Mouse (Mus musculus) hindlimb bud, embryonic 11.5 days (tissue): Measurements from ENCODE around the gene Ahsg.

ENCODE experiments used
- DNase-seq: peaks from one replicate; pipeline ENCODE4 v3.0.0-alpha.2; 2012; ENCODE audit warnings: low read depth, low spot score; ENCODE audit errors: extremely low spot score

Ahsg gene

DNA sequence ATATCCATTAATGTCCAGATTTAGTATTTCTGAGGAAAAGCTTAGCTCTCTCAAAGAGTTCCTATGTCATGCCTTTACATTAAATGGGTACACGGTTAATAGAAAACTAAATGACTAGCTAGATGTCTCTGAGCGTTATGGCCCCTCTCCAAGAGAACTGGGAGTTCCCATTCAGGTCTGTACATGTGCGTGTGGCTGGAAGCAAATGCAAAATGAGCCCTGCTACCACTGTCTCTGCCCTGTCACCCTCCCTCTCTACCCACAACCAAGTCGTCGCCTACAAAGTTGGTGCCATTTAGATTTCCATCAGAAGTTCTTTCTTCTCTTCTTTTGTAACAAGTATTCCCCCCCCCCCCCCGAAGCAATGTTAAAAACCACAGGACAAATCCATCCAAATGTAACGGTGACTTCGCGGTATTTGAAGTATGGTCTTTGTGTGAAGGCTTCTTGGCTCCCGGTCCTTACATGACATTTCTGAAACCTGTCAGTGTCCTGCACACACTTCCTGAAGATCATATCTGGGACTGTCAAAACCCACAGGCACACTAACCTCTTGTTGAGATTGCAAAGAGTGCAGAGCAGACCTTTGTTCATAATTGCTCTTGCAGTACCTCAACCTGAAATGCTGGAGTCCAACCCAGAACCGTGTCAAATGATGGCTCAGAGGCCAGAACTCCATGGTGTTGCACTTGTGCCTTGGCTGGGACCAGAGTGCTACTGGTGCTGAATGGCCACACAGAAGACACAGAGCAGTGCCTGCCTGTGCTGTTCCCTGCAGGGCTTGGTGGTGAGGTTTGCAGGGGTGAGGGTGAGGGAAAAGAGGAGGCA, at the start of gene Ahsg:
Gene Ahsg, plus strand, starts transcription at position 595 of the 828 bp plus-strand sequence.
- no peak for DNase-seq

DNA sequence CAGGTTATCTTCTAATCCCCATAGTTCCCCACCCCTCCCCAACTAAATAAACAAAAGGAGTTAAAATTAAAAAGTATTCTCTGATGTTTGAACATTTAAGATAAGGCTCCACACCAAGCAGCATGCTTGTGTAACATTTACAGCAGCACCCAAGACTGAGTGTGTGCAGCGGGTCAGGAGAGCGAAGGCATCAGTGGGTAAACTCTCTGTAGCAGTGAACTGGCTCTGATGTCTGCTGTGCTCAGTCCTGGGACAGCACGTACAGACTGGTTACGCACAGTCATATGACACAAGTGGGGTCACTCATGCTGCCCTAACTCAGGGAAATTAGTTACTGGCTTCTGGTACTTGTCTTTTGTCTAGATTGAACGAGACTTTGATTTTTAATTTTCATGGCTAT, 48.2 kb upstream of the Ahsg start:
- DNase-seq: no peak

DNA sequence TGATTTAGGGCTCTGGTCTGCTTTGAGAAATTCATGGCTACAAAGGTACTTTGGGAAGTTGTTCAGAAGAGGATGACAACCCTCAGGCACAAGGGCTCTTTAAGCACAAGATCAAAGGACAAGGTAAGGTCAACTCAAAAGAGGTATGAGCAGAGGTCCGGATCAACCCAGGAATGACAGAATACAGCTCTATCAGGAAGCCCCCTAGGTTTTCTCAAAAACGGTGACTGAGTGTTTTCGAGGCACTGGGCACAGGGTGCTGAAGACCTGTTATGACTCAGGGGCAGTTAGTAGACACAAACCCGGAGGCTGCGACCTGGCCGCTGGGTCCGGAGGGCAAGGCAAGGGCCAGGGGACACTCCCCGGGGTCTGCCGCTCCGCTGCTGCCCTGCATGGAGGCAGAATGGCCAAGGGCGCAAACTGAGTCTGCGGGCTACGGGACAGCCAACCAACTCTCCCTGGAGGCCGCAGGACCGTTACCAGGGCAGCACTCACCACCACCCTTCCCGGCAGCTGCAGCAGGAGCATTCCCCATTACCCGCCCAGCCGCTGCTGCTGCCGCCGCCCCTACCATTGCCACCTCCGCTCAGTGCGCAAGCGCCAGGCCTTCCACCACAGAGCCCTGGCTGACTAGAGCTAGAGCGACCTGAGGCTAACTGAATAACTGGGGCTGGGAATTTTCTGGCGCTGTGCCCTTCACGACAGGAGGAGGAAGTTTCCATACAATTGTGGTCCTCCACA, 46.8 kb upstream of the Ahsg start:
- peak; percentile 33 for DNase-seq

DNA sequence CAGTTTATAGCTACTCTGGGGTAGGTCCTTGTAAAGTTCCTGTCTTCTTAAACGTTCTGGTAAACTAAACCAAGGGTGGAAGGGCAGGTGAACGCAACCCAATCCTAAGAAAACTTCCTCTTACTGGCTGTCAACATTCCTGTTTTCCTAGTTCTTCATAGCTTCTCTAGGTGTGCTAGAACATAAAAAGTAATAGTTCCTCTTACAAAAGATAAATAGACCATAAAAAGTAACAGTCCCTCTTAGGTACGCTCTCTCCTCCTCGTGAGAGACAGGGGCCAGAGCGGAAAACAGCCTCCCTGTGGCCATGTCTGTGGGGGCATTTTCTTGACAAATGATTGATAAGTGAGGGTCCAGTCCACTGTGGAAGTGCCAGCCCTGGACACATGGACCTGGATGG, 46.2 kb upstream of the Ahsg start:
- DNase-seq: no peak

DNA sequence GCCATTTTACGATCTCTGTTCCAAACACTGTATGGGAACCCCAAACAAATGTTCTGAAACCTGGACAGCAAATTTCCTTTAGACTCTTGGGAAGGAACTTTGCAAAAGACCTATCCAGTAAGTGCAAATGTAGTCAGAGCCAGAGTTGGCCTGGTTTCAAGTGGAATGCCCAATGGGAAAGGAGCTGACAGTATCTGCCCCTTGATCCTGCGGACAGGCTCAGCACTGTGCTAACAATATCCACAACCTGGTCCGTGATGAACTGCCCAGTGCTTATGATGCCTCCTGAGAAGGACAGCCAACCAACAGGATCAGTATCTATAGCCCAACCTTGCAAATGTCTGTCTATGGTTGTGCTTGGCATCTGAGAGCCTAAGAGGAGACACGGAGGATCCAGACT, 45.6 kb upstream of the Ahsg start:
- DNase-seq: no peak

DNA sequence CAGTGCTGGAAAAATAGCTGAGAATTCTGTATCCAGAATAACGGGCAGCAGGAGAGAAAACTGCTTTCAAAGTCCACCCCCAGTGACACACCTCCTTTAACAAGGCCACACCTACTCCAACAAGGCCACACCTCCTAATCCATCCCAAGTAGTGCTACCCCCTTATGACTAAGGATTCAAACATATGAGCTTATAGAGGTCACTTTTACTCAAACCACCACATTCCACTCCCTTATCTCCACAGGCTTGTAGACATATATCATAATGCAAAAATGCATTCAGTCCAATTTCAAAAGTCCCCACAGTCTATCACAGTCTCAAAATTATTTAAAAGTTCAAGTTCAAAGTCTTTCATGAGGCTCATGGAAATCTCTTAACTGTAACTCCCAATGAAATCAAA, 43.4 kb upstream of the Ahsg start:
- no peak for DNase-seq

DNA sequence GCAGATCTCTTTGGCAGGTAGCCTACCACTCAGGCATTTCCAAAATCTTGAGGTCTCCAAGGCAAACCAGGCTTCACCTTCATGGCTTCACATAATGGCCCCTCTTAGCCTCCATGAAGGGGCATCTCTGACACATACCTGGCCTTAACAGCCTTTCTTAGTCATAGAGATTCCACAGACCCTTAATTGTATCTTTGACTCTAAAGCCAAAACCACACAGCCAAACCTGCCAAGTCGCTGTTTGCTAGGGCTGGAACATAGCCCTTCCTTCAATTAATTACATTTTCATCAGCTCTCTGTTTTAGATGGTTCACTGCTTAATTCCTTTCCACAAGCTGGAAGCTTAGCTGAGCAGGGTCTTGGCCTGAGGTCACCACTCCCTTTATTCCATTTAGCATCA, 42.7 kb upstream of the Ahsg start:
- no peak for DNase-seq

DNA sequence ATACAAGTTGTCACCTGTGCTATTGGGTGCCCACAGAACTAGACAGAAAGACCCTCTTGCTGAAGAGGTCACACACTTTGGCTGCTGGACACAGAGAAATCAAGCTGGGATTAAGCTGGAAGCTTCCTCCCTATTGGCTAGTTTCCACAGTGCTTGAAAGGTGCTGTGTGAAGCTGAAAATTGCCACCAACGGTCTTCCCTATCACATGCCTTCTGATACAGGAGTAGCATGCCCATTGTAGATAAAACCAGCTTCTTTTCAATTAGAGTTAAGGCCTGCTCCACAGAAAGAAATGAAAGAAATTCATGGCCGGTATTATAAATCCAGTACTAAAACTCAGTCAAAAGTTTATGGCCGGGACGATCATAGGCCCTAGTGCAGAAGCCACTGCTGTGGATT, 38.4 kb upstream of the Ahsg start:
- DNase-seq: no peak

DNA sequence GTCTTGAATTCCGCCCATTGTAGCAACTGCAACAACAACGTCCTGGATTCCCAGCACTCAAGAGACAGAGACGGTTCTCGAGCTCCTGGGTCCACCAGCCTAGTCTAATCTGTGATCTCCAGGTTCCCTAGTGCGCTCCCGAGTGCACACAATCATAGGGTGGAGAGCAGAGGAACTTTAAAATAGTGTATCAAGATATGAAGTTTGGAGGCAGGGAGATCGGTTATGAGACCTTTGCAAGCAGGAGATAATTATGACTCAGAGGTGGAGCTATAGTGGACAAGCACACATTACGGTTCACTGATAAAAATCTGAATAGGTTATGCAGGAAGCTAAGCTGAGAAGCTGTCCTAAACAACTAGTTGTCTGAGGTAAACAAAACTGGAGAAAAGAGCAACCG, 34.3 kb upstream of the Ahsg start:
- no peak for DNase-seq

DNA sequence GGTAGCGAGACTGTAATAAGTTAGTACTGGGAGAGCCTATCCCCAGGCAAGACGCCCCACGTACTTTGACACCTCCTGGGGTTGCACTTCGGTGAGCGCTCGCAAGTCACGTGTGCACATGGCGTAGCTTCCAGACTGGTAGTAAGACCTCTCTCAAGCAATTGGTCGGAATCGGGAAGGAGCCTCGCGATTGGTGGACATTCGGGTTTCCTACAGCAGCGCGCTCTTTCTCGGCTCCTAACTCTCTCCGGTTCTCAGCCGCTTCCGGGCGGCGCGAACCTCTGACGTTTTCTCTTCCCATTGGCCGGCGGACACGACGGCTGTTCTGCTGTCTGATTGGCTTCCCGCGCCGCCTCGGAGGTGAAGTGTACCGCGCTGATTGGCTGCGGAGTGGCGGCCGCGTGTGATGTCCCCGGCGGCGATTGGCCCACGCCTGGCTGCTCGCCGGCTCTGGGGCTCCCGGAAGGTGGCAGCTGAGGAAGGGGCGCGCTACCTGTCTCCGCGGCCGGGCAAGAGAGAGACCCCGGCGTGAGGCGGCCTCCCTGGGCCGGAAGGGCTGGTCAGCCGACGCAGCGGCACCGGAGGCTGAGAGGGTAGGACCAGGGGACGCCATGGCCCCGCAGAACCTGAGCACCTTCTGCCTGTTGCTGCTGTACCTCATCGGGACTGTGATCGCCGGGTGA, 33.5 kb upstream of the Ahsg start, which contains the start of the genes Tbccd1 and Dnajb11:
Gene Tbccd1, minus strand, starts transcription at position 239 of the 683 bp plus-strand sequence.
Gene Dnajb11, plus strand, starts transcription at position 415 of the 683 bp plus-strand sequence.
- DNase-seq: peak; percentile 97

DNA sequence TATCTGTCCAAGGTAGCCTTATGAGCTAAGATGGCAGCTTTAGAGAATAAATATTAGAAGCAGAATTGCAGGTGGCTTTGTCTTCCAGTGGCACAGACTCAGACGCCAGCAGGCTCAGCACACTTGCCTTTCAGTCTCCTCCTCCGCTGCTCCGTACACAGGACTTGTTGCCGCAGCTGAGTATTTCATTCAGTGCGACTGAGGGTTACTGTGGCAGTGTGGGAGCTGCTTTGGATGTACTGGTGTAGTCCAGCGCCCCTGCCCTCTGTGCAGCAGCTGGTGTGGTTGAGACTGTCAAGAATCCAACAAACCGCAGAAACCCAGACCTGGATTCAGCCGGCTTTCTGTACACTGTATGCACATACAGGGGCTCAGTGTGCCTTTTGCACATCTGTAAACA, 18.7 kb upstream of the Ahsg start:
- DNase-seq: no peak

DNA sequence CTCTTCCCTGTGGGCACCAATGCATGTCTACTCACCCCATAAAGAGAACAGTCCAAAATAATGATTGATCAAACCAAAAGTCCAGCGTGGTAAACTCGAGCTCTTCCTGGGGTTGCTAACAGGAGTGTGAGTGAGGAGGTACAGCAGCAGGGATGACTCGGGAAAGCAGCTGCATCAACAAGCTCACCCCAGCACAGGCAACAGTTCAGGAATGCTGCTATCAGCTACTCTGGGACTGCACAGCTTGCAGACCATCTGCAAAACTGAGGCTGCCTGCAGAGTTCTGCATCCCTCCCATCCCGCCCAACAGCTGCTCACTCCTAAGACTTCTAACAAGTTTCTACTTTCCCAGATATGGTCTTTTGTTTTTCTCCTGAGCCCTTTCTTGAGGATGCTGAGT, 17.7 kb upstream of the Ahsg start:
- DNase-seq: no peak

DNA sequence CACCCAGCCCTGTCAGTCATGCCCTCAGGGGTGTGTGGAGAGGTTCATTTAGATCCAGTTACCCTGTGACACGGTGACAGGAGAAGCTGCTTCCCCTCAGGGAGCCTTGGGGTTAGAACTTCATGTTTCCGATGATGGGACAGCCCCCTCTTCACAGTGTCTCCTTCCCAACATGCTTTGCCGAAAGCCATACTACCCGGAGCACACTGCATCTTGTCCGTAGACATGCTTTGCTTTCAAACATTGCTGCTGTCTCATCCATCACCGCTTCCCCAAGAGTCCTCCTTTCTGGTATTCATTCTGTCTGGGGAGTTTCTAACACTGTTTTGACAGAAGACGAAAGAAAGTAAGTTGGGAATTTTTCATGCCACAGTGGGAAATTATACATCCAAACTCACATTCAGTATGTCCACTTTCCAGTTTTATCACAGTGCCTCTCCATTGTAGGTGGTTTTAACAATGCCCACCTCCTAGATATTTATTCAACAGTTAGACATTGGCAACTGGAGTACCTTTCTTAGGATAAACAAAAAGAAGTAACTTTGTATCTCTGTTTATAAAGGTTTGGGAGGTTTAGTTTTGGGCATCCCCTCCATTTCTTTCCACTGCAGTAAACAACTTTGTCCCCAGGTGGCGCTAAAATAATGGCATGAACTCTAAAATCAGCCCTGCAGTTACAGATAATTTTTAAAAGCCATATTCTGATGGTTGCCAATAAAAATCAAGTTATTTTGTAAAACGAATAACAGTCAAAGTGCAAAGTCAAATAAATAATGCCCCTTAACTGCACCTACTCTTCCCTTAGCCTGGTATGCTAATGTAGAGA, 14.6 kb upstream of the Ahsg start:
- no peak for DNase-seq

DNA sequence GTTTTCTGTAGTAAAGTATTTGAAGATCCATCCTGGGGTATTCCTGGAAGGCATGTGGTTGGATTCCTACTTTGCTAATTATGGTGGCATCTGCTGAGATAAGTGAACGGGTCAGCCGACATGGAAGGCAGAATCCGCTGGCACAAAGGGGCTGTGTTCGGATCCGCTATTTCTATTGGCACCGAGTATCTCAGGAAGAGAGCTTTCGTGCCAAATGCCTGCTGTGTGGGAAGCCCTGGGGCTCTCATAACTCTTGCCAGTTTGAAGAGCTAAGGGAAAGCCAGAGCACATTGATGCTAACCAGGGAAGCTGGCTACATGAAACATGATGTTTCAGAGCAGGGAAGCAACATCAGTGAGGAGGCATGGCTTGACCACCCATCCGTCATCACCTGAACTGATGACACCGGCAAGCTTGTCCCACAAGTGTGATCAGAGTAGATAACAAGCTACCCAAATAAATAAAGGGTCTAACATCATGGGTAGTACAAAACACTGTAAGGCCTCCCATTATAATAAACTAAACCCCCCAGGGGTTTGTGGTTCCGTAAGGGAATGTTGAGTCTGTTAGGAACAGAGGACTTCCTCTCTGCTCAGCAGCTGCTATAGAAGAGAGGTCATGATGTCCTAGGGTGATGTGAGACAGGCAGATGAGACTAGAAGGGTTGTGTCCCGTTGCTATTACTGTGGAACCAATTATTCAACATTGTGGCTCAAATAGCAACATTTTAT, 13.3 kb upstream of the Ahsg start:
- DNase-seq: no peak

DNA sequence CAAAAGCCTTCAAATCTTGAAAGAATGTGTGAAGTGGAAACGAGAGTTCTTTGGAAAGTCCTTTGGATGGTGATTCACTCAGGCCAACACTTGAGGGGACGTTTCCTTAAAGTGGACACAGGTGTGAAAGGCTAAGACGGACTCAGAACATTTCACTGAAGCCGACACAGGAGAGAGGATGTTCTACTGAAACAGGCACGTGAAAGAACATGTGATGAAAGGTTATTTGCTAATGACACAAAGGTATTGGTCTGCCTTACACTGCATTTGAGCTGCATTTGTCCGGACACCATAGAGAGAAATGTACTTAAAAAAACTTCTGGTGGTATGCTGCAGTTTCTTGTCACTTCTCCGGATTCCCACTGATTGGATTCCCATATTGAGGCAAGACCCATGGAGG, 12.4 kb upstream of the Ahsg start:
- no peak for DNase-seq

DNA sequence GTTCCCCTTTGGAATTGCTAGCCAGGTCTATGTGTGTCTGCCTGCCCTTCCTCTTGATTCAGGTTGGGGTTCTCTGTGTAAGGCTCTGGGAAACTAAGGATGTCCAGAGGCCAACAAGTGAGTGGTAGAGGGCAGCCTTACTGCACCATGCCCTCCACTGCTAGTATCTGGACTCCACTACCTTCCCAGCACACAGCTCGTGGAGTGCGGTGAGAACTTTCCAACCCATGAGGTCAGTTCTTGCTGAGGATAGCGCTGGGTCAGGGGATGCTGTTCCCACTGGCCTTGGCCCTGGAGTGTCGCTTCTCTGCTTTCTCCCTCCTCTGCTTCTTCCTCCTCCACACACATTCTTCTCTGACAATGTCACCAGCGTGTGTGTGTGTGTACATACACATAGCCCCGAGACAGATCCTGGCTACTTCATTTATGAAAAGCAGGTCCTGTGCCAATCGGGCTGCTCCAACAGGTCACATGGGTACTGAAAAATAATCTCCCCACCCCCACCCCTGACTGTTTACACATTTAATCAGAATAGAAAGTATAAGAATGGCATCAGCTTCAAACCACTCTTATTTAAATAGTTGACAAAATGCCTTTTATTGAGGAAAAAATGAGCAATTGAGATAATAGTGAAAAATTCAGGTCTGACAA, 11.0 kb upstream of the Ahsg start:
- DNase-seq: no peak

DNA sequence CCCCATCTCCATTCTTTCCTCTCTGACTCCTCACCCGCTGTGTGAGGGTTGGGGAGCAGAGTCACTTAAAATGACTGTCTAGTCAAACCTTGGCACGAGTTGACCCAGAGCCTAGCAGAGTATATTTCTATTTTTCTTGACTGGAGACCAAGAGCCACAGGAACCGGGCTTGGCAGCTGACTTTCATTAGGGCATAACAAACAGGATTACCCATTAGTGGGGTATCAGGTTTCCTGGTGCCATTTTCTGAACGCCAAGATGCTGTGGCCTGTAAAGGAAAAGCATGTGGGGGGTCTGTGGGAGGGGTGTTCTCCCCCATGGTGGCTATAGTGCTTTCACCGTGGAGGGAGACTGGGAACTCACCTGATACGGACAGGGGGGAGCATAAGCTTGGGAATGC, 10.2 kb upstream of the Ahsg start:
- no peak for DNase-seq

DNA sequence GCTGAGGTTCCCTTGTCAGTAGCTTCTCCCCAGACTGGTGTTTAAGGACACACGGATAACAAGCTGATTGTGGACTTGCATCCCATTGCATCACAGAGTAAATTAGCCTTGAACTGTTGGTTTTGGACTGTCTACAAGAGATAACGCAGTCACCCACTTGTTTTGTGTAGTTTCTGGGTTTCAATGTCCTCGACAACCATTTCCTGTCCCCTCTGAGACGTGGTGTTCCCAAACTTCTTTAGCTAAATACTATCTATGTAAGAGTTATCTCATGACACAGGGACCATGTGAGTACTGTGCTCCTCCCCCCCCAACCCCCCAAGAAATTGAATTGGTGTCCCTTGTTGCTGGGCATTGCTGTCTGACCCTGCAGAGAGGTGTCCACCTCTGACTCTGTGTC, 9.6 kb upstream of the Ahsg start:
- no peak for DNase-seq

DNA sequence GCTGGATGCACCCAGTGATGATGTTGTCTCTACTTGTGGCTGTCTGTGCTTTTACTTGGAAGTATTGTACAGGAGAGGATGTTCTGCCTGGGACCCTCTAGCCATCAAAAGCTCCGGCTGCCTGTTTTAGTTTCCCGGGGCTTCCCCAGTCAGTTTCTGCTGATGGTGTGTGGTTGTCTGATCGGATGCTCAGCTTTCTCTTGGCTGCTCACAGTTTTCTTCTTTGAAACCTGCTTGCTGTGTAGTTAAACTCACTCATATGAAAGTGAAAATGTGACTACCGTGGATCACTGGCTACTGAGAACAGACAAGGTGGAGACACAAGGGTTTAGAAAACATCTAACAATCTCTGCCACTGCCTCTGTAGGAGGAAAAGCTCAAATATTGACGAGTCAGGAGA, 7.6 kb upstream of the Ahsg start:
- no peak for DNase-seq

DNA sequence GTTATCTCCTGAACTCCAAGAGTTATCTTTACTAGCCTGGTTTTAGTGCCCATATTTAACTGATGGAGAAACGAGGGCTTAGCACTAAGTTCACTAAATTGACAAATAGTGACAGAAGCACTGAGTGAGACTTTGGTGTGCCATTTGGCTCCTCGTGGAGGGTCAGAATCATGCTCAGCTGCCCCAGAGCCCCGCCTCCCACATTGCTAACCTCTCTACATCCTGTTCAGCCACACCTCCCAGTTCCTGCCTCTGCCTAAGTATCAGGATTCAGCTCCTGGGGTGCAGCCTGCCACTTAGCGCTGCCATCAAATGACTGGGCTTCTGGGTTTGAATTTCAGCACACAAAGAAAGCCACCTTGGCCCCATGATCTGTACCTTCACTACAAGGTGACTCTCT, 5.7 kb upstream of the Ahsg start:
- DNase-seq: no peak
